Mouse (Mus musculus): ENCODE measurements around the gene Efs.
"Not testable (repeated sequence)": the region's sequence is repeated elsewhere in the genome, so short reads cannot be mapped to it uniquely, and the experiment has no call there.

The Efs gene

GRCm38 (mm10) chr14:54953664-54954206, 27.8 kb upstream of the Efs start:
- in situ Hi-C loops (cut with MboI; ENCODE audit: low pct_unique_long_range_greater_than_20kb in 1 of 2, low sequenced_read_pairs in 2 of 2, unreplicated experiment in 1 of 2), result no loop called here

GRCm38 (mm10) chr14:54951587-54951986, 25.7 kb upstream of the Efs start:
- in situ Hi-C loops (cut with MboI; ENCODE audit: low pct_unique_long_range_greater_than_20kb in 1 of 2, low sequenced_read_pairs in 2 of 2, unreplicated experiment in 1 of 2), result no loop called here

- in situ Hi-C loops (cut with MboI; ENCODE audit: low pct_unique_long_range_greater_than_20kb in 1 of 2, low sequenced_read_pairs in 2 of 2, unreplicated experiment in 1 of 2), result no loop called here
Observed at GRCm38 (mm10) chr14:54950493-54950892, 24.6 kb upstream of the Efs start.

GRCm38 (mm10) chr14:54948781-54949180, 22.9 kb upstream of the Efs start:
- in situ Hi-C loops (cut with MboI; ENCODE audit: low pct_unique_long_range_greater_than_20kb in 1 of 2, low sequenced_read_pairs in 2 of 2, unreplicated experiment in 1 of 2), result no loop called here

GRCm38 (mm10) chr14:54947008-54947407, 21.1 kb upstream of the Efs start:
- in situ Hi-C loops (cut with MboI; ENCODE audit: low pct_unique_long_range_greater_than_20kb in 1 of 2, low sequenced_read_pairs in 2 of 2, unreplicated experiment in 1 of 2), result not testable (repeated sequence)

GRCm38 (mm10) chr14:54945975-54946704, 20.2 kb upstream of the Efs start:
- in situ Hi-C loops (cut with MboI; ENCODE audit: low pct_unique_long_range_greater_than_20kb in 1 of 2, low sequenced_read_pairs in 2 of 2, unreplicated experiment in 1 of 2), result no loop called here

GRCm38 (mm10) chr14:54944939-54945338, 19.0 kb upstream of the Efs start:
- in situ Hi-C loops (cut with MboI; ENCODE audit: low pct_unique_long_range_greater_than_20kb in 1 of 2, low sequenced_read_pairs in 2 of 2, unreplicated experiment in 1 of 2), result no loop called here

GRCm38 (mm10) chr14:54943971-54944370, 18.0 kb upstream of the Efs start:
- in situ Hi-C loops (cut with MboI; ENCODE audit: low pct_unique_long_range_greater_than_20kb in 1 of 2, low sequenced_read_pairs in 2 of 2, unreplicated experiment in 1 of 2), result no loop called here

GRCm38 (mm10) chr14:54942479-54942878, 16.6 kb upstream of the Efs start:
- in situ Hi-C loops (cut with MboI; ENCODE audit: low pct_unique_long_range_greater_than_20kb in 1 of 2, low sequenced_read_pairs in 2 of 2, unreplicated experiment in 1 of 2), result no loop called here

GRCm38 (mm10) chr14:54941024-54941978, 15.4 kb upstream of the Efs start:
- in situ Hi-C loops (cut with MboI; ENCODE audit: low pct_unique_long_range_greater_than_20kb in 1 of 2, low sequenced_read_pairs in 2 of 2, unreplicated experiment in 1 of 2), result no loop called here

- in situ Hi-C loops (cut with MboI; ENCODE audit: low pct_unique_long_range_greater_than_20kb in 1 of 2, low sequenced_read_pairs in 2 of 2, unreplicated experiment in 1 of 2), result no loop called here
Observed at GRCm38 (mm10) chr14:54940176-54940530, 14.2 kb upstream of the Efs start.

GRCm38 (mm10) chr14:54939434-54940175, 13.7 kb upstream of the Efs start:
- in situ Hi-C loops (cut with MboI; ENCODE audit: low pct_unique_long_range_greater_than_20kb in 1 of 2, low sequenced_read_pairs in 2 of 2, unreplicated experiment in 1 of 2), result no loop called here

- in situ Hi-C loops (cut with MboI; ENCODE audit: low pct_unique_long_range_greater_than_20kb in 1 of 2, low sequenced_read_pairs in 2 of 2, unreplicated experiment in 1 of 2), result no loop called here
Observed at GRCm38 (mm10) chr14:54938431-54939219, 12.7 kb upstream of the Efs start.

GRCm38 (mm10) chr14:54937361-54938182, 11.6 kb upstream of the Efs start:
- in situ Hi-C loops (cut with MboI; ENCODE audit: low pct_unique_long_range_greater_than_20kb in 1 of 2, low sequenced_read_pairs in 2 of 2, unreplicated experiment in 1 of 2), result no loop called here

GRCm38 (mm10) chr14:54936831-54937160, 10.9 kb upstream of the Efs start:
- in situ Hi-C loops (cut with MboI; ENCODE audit: low pct_unique_long_range_greater_than_20kb in 1 of 2, low sequenced_read_pairs in 2 of 2, unreplicated experiment in 1 of 2), result no loop called here

GRCm38 (mm10) chr14:54935904-54936830, 10.2 kb upstream of the Efs start, which contains the start of gene Cmtm5:
Gene Cmtm5 (plus strand): TSS chr14:54936261.
- in situ Hi-C loops (cut with MboI; ENCODE audit: low pct_unique_long_range_greater_than_20kb in 1 of 2, low sequenced_read_pairs in 2 of 2, unreplicated experiment in 1 of 2), result no loop called here
